Comparison of ENCODE assay signal across 18 mouse cellular contexts in genomic region chr7:30954036-30954435, GRCm38 (mm10). TPM values are rescaled to one million over a fixed set of nuclear protein-coding genes. Genes with fewer than 3 reads are reported as not detected.
DNase-seq lines count a peak whose midpoint lies in the region; ATAC-seq and TF ChIP-seq lines count a peak whose summit lies in the region.
"Had no signal": no experiment of that assay in that cellular context is flagged by ENCODE, and none has a peak within 500 bp of the region (broad histone marks: within the 10 kb centered on the region; RNA-seq: fewer than 3 reads in every experiment).

No protein-coding gene starts in this region.

- no peak overlapping the region for H3K4me3 ChIP-seq in layer of hippocampus, adult 2 months
- H3K4me3 ChIP-seq in forebrain, embryonic 11.5 days (ENCODE audit: low read depth, low read length), result no peak overlapping the region
- H3K4me3 ChIP-seq: embryonic facial prominence, embryonic 12.5 days; forebrain, embryonic 13.5 days; heart, embryonic 13.5 days; hindbrain, embryonic 10.5 days had no signal

- no peaks in the 10 kb centered on the region for H3K27me3 ChIP-seq in forebrain, embryonic 11.5 days (ENCODE audit: control insufficient read depth, insufficient read depth, low read length)
- H3K27me3 ChIP-seq: embryonic facial prominence, embryonic 12.5 days; forebrain, embryonic 13.5 days; heart, embryonic 13.5 days had no signal

- peaks cover 10% of the 10 kb centered on the region for H3K4me1 ChIP-seq in forebrain, embryonic 11.5 days (replicated peaks; ENCODE audit: control insufficient read depth, insufficient read depth, low read length)

- 92% methylated on average over 3 of the region's 3 CpGs for WGBS in forebrain, embryonic 11.5 days

- H3K9me3 ChIP-seq in forebrain, embryonic 11.5 days (ENCODE audit: control insufficient read depth, low read length), result no peaks in the 10 kb centered on the region
- H3K9me3 ChIP-seq: embryonic facial prominence, embryonic 12.5 days; forebrain, embryonic 13.5 days; heart, embryonic 13.5 days; hindbrain, embryonic 10.5 days had no signal

- H3K4me2 ChIP-seq in forebrain, embryonic 11.5 days (ENCODE audit: low read depth, low read length, severe bottlenecking), result no peak overlapping the region
- H3K4me2 ChIP-seq: embryonic facial prominence, embryonic 12.5 days; forebrain, embryonic 13.5 days; heart, embryonic 13.5 days had no signal

- 0 out of 2 replicates have a peak, but pooled peaks have one; percentile 14 for TF ChIP-seq CTCF in layer of hippocampus, adult 2 months (conservative IDR thresholded peaks at IDR 0.05)

- ATAC-seq in granulocyte monocyte progenitor cell, adult 5-6 weeks (replicated peaks; ENCODE audit: poor library complexity, severe bottlenecking), result 0 out of 2 replicates have a peak, but pooled peaks have one; percentile 4
- no peak for ATAC-seq in forebrain, embryonic 11.5 days (replicated peaks; ENCODE audit: low FRiP score)
- ATAC-seq: forebrain, embryonic 13.5 days had no signal

- H3K27ac ChIP-seq in layer of hippocampus, adult 2 months, result 0 out of 2 replicates have a peak overlapping the region, but pooled peaks have one; percentile 98
- H3K27ac ChIP-seq in forebrain, embryonic 11.5 days (ENCODE audit: low read depth, low read length), result no peak overlapping the region
- H3K27ac ChIP-seq: embryonic facial prominence, embryonic 12.5 days; forebrain, embryonic 13.5 days; heart, embryonic 13.5 days; hindbrain, embryonic 10.5 days had no signal

- H3K36me3 ChIP-seq in forebrain, embryonic 11.5 days (ENCODE audit: control insufficient read depth, insufficient read depth, low read length), result peaks cover 10% of the 10 kb centered on the region

- H3K9ac ChIP-seq in forebrain, embryonic 11.5 days (ENCODE audit: low read length), result no peak overlapping the region
- H3K9ac ChIP-seq: embryonic facial prominence, embryonic 12.5 days; forebrain, embryonic 13.5 days; heart, embryonic 13.5 days had no signal

- no peak for DNase-seq in layer of hippocampus, adult 2 months (ENCODE audit: low spot score in 2 of 2)
- DNase-seq in layer of hippocampus, adult 8-10 months (ENCODE audit: low spot score in 2 of 2), result no peak
- peak; percentile 1 for DNase-seq in retina, embryonic 14.5 days (ENCODE audit: low spot score)
- no peak for DNase-seq in retina, postnatal 1 day
- no peak for DNase-seq in urinary bladder, adult 2 months (ENCODE audit: low spot score)
- no peak for DNase-seq in forebrain, embryonic 11.5 days (ENCODE audit: low spot score)
- DNase-seq: cerebellum, postnatal 14 days; gastrocnemius, postnatal 10 days; kidney, adult 18-20 months; spleen, adult 18-20 months had no signal

RNA-seq across cellular contexts. Expression of gene Usf2, which starts 2.6 kb away (rescaled TPM):
- 100 to 1,000 TPM; 134 to 137 TPM for total RNA-seq in layer of hippocampus, adult 2 months (2021)
- total RNA-seq in layer of hippocampus, adult 8-10 months (2022), result 100 to 1,000 TPM; 118 to 123 (median 120) TPM
- 87.7 and 105 TPM in 2 replicates for total RNA-seq in granulocyte monocyte progenitor cell, adult 5-6 weeks (2014; fragmentation: Nextera tagmentation)
- total RNA-seq in granulocyte monocyte progenitor cell, adult 5-6 weeks (2017), result 103 and 128 TPM in 2 replicates
- polyA plus RNA-seq in urinary bladder, adult 2 months (2012; rRNA removed), result 109 and 118 TPM in 2 replicates
- polyA plus RNA-seq in forebrain, embryonic 11.5 days (2014; fragmentation: Nextera tagmentation; extraction: Ambion mirVana), result 28.4 and 29.3 TPM in 2 replicates

RNA-seq across cellular contexts. Expression of gene Hamp, which starts 10.2 kb away (rescaled TPM):
- not detected for total RNA-seq in layer of hippocampus, adult 2 months (2021)
- not detected for total RNA-seq in layer of hippocampus, adult 8-10 months (2022)
- total RNA-seq in granulocyte monocyte progenitor cell, adult 5-6 weeks (2014; fragmentation: Nextera tagmentation), result not detected in 2 replicates
- not detected in 2 replicates for total RNA-seq in granulocyte monocyte progenitor cell, adult 5-6 weeks (2017)
- not detected in 2 replicates for polyA plus RNA-seq in urinary bladder, adult 2 months (2012; rRNA removed)
- not detected in 2 replicates for polyA plus RNA-seq in forebrain, embryonic 11.5 days (2014; fragmentation: Nextera tagmentation; extraction: Ambion mirVana)
- total RNA-seq: gastrocnemius, postnatal 10 days; megakaryocyte-erythroid progenitor cell, adult 5-6 weeks had no signal
- polyA plus RNA-seq: embryonic facial prominence, embryonic 12.5 days; forebrain, embryonic 13.5 days; hindbrain, embryonic 10.5 days; limb, embryonic 11.5 days; testis, adult 2 months had no signal

RNA-seq across cellular contexts. Expression of gene Lsr, which starts 19.2 kb away (rescaled TPM):
- 1 to 10 TPM; 7.5 to 8.6 TPM for total RNA-seq in layer of hippocampus, adult 2 months (2021)
- 1 to 10 TPM; 5.1 to 9.0 (median 6.0) TPM for total RNA-seq in layer of hippocampus, adult 8-10 months (2022)
- total RNA-seq in granulocyte monocyte progenitor cell, adult 5-6 weeks (2014; fragmentation: Nextera tagmentation), result not detected in 2 replicates
- total RNA-seq in granulocyte monocyte progenitor cell, adult 5-6 weeks (2017), result 0.10 and 0.22 TPM in 2 replicates
- 38.0 and 38.9 TPM in 2 replicates for polyA plus RNA-seq in urinary bladder, adult 2 months (2012; rRNA removed)
- polyA plus RNA-seq in forebrain, embryonic 11.5 days (2014; fragmentation: Nextera tagmentation; extraction: Ambion mirVana), result 30.8 and 32.5 TPM in 2 replicates

RNA-seq across cellular contexts. Expression of gene Fam187b, which starts 19.6 kb away (rescaled TPM):
- not detected for total RNA-seq in layer of hippocampus, adult 2 months (2021)
- total RNA-seq in layer of hippocampus, adult 8-10 months (2022), result under 1 TPM in 1 of 4 experiments, not detected in 3; 0.21 TPM
- total RNA-seq in granulocyte monocyte progenitor cell, adult 5-6 weeks (2014; fragmentation: Nextera tagmentation), result not detected in 2 replicates
- total RNA-seq in granulocyte monocyte progenitor cell, adult 5-6 weeks (2017), result not detected in 2 replicates
- polyA plus RNA-seq in urinary bladder, adult 2 months (2012; rRNA removed), result 4.9 and 7.7 TPM in 2 replicates
- 0.81 and 1.3 TPM in 2 replicates for polyA plus RNA-seq in forebrain, embryonic 11.5 days (2014; fragmentation: Nextera tagmentation; extraction: Ambion mirVana)
- total RNA-seq: megakaryocyte-erythroid progenitor cell, adult 5-6 weeks had no signal

RNA-seq across cellular contexts. Expression of gene Hamp2, which starts 29.6 kb away (rescaled TPM):
- total RNA-seq in layer of hippocampus, adult 2 months (2021), result not detected
- not detected for total RNA-seq in layer of hippocampus, adult 8-10 months (2022)
- not detected in 2 replicates for total RNA-seq in granulocyte monocyte progenitor cell, adult 5-6 weeks (2014; fragmentation: Nextera tagmentation)
- total RNA-seq in granulocyte monocyte progenitor cell, adult 5-6 weeks (2017), result not detected in 2 replicates
- polyA plus RNA-seq in urinary bladder, adult 2 months (2012; rRNA removed), result not detected in 2 replicates
- polyA plus RNA-seq in forebrain, embryonic 11.5 days (2014; fragmentation: Nextera tagmentation; extraction: Ambion mirVana), result not detected in 2 replicates
- total RNA-seq: gastrocnemius, postnatal 10 days; megakaryocyte-erythroid progenitor cell, adult 5-6 weeks had no signal
- polyA plus RNA-seq: embryonic facial prominence, embryonic 12.5 days; forebrain, embryonic 13.5 days; heart, embryonic 13.5 days; hindbrain, embryonic 10.5 days; limb, embryonic 11.5 days had no signal

Comparison
In these comparisons a context has a peak if more than half of its experiments do, and no peak if none do; other contexts are left out.
1. RNA of gene Lsr, which starts 19.2 kb away (total RNA-seq): 7.5 to 8.6 TPM in layer of hippocampus, adult 2 months and 5.1 to 9.0 TPM in layer of hippocampus, adult 8-10 months; 0.10 to 0.22 TPM in granulocyte monocyte progenitor cell, adult 5-6 weeks; every median in the first group is over 4 times any median in the second.